Mouse (Mus musculus) heart, postnatal 4 days (tissue): Measurements from ENCODE around the gene Rnase9. TPM values are rescaled to one million over a fixed set of nuclear protein-coding genes. Genes with fewer than 3 reads are reported as not detected.
"Not testable (repeated sequence)": the region's sequence is repeated elsewhere in the genome, so short reads cannot be mapped to it uniquely, and the experiment has no call there.

ENCODE experiments used
- DNase-seq: peaks from one replicate; pipeline ENCODE4 v3.0.0; 2021
- total RNA-seq, 2 experiments: library from RNA; stranded (reverse); gene quantifications; 2 replicates each; pipeline ENCODE4 v1.2.3; 2021

The Rnase9 gene
- total RNA-seq, 2 experiments from 2014 or later: not detected

DNA sequence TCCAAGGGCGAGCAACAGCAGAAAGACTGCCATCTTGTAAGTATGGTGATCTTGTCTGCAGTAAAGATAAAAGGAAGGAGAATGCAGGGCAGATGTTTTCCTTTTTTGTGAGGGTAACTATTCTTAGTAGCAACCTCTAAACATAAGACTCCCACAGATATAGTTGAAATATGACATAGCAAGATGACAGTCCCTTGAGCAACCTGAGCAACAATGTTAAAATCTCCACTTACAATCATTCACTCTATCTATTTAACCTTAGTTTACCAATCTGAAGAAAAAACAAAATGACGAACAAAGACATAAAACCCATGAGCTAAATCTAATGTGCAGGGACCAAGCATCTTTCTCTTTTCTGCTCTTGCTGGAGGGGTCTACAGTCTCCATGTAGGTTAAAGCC is 8.4 kb upstream of the Rnase9 start, which contains the start of gene Rnase11:
Gene Rnase11, minus strand, starts transcription at position 101 of the 400 bp plus-strand sequence.
- DNase-seq: no peak

GRCm38 (mm10) chr14:51047846-51048245 is 6.2 kb upstream of the Rnase9 start:
- DNase-seq: no peak

DNA sequence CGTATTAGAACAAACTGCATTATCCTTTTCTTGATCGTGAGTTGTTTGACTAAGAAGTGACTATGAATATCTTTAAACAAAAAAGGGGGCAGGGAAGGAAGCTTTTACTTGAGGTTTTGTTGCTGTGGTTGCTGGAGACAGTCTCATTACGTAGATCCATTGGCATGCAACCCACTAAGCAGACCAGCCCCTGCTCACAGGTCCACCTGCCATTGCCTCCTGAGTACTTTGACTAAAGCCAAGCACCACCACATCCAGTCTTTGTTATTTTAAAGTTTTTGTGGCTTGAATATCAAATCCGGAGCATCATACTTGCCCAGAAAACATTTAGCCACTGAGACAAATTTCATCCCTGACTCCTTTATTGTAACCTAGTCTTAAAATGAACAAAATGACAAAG is 5.5 kb downstream of the Rnase9 start:
- DNase-seq: no peak

DNA sequence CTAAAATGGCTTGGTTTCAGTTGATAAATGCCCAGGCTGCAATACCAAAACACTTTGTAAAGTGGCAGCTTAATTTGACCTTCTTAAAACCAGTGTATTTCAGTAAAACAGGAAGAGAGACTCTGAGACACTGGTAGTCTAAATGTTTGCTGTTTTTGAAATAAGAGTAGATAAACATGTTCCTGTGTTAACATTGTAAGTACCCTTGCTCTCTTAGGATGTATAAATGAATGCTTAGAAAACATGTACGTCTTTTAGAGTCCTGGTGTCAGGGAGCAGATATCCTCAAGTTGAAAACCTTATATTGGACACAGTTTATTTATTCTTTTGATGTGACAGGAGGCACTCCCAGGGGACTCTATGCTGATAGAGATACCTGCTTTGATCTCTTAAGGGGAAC is 6.5 kb downstream of the Rnase9 start:
- no peak for DNase-seq

DNA sequence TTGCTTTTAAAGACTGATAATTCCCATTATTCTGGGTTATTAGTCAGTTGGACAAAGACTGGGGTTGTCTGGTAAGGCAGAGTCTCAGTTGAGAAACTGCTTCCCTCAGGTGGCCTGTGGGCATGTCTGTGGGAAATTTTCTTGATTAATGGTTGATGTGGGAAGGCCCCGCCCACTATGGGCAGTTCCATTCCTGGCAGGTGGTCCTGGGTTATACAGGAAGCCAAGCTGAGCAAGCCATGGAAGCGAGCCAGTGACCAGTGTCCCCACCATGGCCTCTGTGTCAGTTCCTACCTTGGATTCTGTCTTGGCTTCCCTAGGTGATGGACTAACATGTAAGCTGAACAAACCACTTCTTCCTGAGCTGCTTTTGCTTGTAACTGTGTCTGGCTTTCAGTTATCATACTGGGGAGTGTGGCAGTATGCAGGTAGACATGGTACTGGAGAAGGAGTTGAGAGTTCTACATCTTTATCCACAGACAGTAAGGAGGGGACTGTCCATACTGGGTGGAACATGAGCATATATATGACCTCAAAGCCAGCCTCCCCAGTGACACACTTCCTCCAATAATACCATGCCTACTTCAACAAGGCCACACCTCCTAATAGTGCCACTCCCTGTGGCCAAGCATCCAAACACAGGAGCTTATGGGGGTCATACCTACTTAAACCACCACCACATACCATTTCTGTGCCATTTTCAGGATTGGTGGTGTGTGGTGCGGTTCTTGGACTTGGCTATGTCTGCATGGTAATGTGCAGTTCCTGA is 14.1 kb downstream of the Rnase9 start:
- no peak for DNase-seq

GRCm38 (mm10) chr14:51026391-51027133 is 15.1 kb downstream of the Rnase9 start:
- peak; percentile 72 for DNase-seq

DNA sequence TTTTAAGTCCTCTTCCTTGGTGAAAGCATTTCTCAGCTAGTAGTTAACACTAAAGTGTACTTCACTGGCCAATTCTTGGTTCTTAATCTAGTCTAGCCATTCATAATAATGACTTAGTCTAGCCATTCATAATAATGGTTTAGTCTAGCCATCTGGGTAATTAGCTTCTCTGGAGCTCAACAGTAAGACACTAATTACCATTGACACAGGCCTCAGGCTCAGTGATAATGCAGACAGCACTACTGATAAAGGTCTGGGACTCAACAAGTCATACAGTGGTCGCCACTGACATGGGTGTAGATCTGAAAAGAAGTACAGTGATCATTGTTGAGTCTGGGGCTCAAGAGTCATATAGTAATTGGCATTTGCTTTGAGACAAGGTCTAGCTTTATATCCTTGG is 16.8 kb downstream of the Rnase9 start:
- DNase-seq: no peak

GRCm38 (mm10) chr14:51023457-51023856 is 18.2 kb downstream of the Rnase9 start:
- no peak for DNase-seq

GRCm38 (mm10) chr14:51017256-51017655 is 24.4 kb downstream of the Rnase9 start:
- peak; percentile 58 for DNase-seq

DNA sequence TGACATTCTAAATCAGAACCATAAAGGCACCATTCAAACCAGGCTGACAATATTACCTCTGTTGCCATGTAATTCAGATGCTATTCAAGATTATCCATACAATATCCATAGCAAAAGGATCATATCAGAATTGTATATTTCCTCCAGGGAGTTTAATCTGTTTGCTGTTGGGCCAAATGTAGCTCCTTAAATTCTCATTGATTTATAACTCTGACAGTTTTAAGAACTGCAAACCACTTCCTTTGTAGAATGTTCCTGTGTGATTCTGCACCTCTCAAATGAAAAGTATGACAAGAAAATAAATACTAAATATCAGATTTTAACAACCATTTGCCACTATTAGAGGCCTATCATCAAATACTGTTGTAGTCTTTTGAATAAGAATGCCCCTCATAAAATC is 25.9 kb downstream of the Rnase9 start:
- DNase-seq: no peak

- not testable (repeated sequence) for DNase-seq
Measured at GRCm38 (mm10) chr14:51014724-51015123, 26.9 kb downstream of the Rnase9 start.

GRCm38 (mm10) chr14:51009572-51009971 is 32.1 kb downstream of the Rnase9 start:
- no peak for DNase-seq

- DNase-seq: no peak
Measured at GRCm38 (mm10) chr14:51008781-51009180, 32.9 kb downstream of the Rnase9 start.

- DNase-seq: peak; percentile 74
Measured at GRCm38 (mm10) chr14:51007914-51008713, 33.6 kb downstream of the Rnase9 start.

- DNase-seq: no peak
Measured at GRCm38 (mm10) chr14:51007152-51007801, 34.4 kb downstream of the Rnase9 start, which contains the start of gene Rnase10. Gene Rnase10 (plus strand): TSS chr14:51007751.

- no peak for DNase-seq
Measured at GRCm38 (mm10) chr14:50997999-50998666, 43.5 kb downstream of the Rnase9 start.

GRCm38 (mm10) chr14:50997088-50997487 is 44.6 kb downstream of the Rnase9 start:
- no peak for DNase-seq

DNA sequence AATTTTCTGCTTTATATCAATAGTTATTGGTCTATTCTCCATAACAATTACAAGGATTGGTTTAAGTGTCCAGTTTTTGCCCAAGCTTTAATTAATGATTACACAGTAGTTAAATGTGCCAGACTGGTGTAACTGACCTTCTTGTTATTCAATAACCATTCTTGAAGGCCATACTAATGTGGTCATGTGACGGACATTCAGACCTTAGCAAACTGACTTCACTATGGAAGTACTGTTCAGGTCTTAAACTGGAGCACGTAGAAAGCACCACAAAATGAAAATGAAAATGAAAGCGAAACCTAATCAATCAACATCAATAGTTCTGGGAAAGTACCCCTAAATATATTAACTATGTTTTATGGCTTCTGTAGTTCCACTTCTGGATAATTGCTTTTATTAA is 50.6 kb downstream of the Rnase9 start:
- no peak for DNase-seq
